Mouse (Mus musculus) embryonic fibroblast, embryonic 13.5 days (primary cell): ENCODE results near the gene Clec4a3. TPM values are rescaled to one million over a fixed set of nuclear protein-coding genes. Genes with fewer than 3 reads are reported as not detected.
"Not testable (repeated sequence)": the region's sequence is repeated elsewhere in the genome, so short reads cannot be mapped to it uniquely, and the experiment has no call there.

Source experiments
- H3K27ac ChIP-seq: 2 replicates; pipeline ENCODE4 v1.5.1; 2012; ENCODE audit warnings: low read length, control low read depth, inconsistent platforms; ENCODE audit not compliant: insufficient read depth
- H3K4me1 ChIP-seq: 2 replicates; pipeline ENCODE4 v1.6.1; 2011; ENCODE audit warnings: low read length; ENCODE audit not compliant: control insufficient read depth, insufficient read depth
- H3K4me3 ChIP-seq: 2 replicates; pipeline ENCODE4 v1.5.1; 2011; ENCODE audit warnings: mild to moderate bottlenecking, control low read depth, low read length; ENCODE audit not compliant: insufficient read depth
- CTCF ChIP-seq: IDR thresholded peaks from 2 replicates; pipeline ENCODE4 v1.5.1; 2011; ENCODE audit warnings: mild to moderate bottlenecking, control low read depth, low read length, moderate library complexity, borderline replicate concordance; ENCODE audit not compliant: insufficient read depth
- POLR2A ChIP-seq: IDR thresholded peaks from 2 replicates; pipeline ENCODE4 v1.6.1; 2011; ENCODE audit warnings: low read depth, mild to moderate bottlenecking, control low read depth, low read length, moderate library complexity
- polyA plus RNA-seq: library from polyadenylated mRNA; stranded (reverse); fragments of >200 nt; gene quantifications from 2 replicates; pipeline ENCODE4 v1.2.4, GENCODE M21; 2011; ENCODE audit warnings: low read depth; ENCODE audit not compliant: missing spikeins, insufficient read length

Clec4a3 gene
- polyA plus RNA-seq, result not detected in 2 replicates

GRCm38 (mm10) chr6:122952401-122952800 lies at the start of gene Clec4a3:
TSS of gene Clec4a3 (plus strand) at chr6:122952515.
- Histone ChIP-seq H3K4me3 (no peak within 1 kb of the TSS), H3K27ac (no peak within 1 kb of the TSS), H3K4me1 (no peaks in the 10 kb centered on the region)
- TF ChIP-seq CTCF, result no peak
- TF ChIP-seq POLR2A, result no peak

DNA sequence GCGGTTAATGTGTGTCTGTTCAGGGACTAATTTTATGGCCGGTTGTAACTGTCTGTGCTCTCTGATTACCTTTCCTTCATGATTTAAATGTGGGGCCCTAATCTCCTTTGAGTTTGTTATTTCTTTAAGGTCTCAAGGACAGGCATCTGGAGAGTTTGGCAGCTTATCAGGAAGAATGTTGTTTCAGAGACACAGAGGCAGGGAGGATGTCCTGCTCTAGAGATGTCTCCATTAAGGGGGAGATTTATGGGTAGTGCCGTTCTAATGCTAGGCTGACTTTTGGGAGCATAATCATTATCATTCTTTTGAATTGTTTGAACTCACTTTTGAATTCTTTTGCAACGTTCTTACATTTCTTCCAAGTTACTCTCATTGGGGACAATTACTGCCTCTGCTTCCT lies 32.4 kb upstream of the Clec4a3 start:
- H3K4me1 ChIP-seq, result no peaks in the 10 kb centered on the region
- no peak overlapping the region for H3K4me3 ChIP-seq
- no peak for TF ChIP-seq POLR2A
- no peak for TF ChIP-seq CTCF
- no peak overlapping the region for H3K27ac ChIP-seq

DNA sequence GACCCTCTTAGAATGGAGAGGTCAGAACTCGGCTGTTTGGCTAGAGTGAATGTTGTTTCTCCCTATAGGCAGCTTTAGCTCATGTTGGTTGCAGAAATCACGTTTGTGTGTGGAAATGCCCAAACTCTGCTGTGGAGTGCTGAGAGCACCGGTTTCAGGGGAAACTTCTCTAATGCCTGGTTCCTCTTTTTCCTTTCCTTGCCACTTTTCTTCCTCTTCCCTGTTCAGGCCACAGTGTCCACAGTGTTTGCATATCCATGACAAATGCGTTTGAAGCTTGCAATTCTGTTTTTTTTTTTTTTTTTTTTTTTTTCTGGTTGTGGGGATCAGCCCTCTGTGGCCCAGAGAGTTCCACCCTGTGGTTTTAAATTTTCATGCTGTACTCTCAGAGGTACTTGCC lies 30.9 kb upstream of the Clec4a3 start, which contains the start of gene Clec4a1:
Clec4a1 (plus strand) TSS at position 398 of the 400 bp plus-strand sequence.
- H3K4me3 ChIP-seq, result no peak within 1 kb of the TSS
- TF ChIP-seq POLR2A (no peak), CTCF (no peak)
- H3K4me1 ChIP-seq, result no peaks in the 10 kb centered on the region
- no peak within 1 kb of the TSS for H3K27ac ChIP-seq

DNA sequence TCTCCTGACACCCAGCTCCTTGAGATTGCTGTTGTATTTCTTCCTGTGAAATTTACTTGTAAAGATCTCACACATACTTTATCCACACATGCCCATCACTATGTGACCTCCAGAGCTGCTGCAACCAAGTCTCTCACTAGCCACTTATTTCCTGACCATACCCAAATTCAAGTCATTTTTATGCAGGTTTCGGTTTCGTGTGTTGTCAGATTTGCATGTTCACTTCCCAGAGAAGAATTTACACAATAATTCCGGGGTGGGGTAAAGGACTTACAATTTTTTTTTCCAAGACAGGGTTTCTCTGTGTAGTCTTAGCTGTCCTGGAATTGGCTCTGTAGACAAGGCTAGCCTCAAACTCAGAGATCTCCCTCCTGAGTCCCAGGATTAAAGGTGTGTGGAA lies 17.5 kb upstream of the Clec4a3 start:
- Histone ChIP-seq H3K4me1 (no peaks in the 10 kb centered on the region), H3K4me3 (no peak overlapping the region), H3K27ac (no peak overlapping the region)
- no peak for TF ChIP-seq CTCF
- no peak for TF ChIP-seq POLR2A

- Histone ChIP-seq H3K4me1 (no peaks in the 10 kb centered on the region), H3K4me3 (no peak overlapping the region), H3K27ac (no peak overlapping the region)
- TF ChIP-seq POLR2A (no peak), CTCF (no peak)
These were observed 12.7 kb upstream of the Clec4a3 start for GRCm38 (mm10) chr6:122939618-122940017.

GRCm38 (mm10) chr6:122946760-122947159 lies 5.6 kb upstream of the Clec4a3 start:
- TF ChIP-seq CTCF (no peak), POLR2A (no peak)
- Histone ChIP-seq H3K27ac (no peak overlapping the region), H3K4me1 (no peaks in the 10 kb centered on the region), H3K4me3 (no peak overlapping the region)

DNA sequence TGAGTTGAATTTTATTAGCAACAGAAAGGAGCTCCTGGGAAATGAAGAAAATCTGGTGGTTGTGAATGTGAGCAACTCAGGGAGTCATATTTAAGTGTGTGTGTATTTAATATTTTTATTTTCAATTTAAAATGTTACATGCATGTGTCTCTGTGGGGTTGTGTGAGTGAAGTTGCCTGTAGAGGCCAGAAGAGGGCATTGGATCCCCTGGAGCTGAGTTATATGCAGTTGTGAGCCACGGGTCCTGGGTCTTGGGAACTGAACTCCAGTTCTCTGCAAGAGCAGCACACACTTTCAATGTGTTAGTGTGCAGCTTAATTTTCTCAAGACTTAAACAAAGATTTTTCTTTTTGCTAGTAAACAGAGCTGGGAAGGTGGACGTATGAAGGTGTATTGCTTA lies 12.2 kb downstream of the Clec4a3 start:
- H3K4me1 ChIP-seq, result no peaks in the 10 kb centered on the region
- H3K27ac ChIP-seq, result no peak overlapping the region
- no peak for TF ChIP-seq POLR2A
- no peak for TF ChIP-seq CTCF
- no peak overlapping the region for H3K4me3 ChIP-seq

DNA sequence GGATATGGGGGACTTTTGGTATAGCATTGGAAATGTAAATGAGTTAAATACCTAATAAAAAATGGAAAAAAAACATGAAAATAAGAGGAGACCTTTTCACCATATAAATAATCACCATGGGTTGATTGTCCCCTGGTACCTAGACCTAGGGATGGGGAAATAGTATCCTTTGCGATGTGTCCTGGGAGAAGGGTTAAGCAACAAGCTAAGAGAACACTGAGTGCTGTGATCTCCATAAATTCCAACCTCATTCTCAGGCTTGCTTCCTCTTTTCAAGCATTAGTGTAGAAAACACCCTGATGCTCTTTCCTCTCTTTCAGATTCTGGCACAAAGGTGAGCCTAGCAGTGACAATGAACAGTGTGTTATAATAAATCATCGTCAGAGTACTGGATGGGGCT lies 16.7 kb downstream of the Clec4a3 start:
- H3K4me1 ChIP-seq, result no peaks in the 10 kb centered on the region
- TF ChIP-seq POLR2A (no peak), CTCF (no peak)
- H3K27ac ChIP-seq, result no peak overlapping the region
- no peak overlapping the region for H3K4me3 ChIP-seq

- H3K27ac ChIP-seq, result no peak within 1 kb of the TSS
These were observed 37.6 kb downstream of the Clec4a3 start, which contains the start of gene Clec4a4 for GRCm38 (mm10) chr6:122989876-122990437. TSS of gene Clec4a4 (plus strand) at chr6:122990367.

DNA sequence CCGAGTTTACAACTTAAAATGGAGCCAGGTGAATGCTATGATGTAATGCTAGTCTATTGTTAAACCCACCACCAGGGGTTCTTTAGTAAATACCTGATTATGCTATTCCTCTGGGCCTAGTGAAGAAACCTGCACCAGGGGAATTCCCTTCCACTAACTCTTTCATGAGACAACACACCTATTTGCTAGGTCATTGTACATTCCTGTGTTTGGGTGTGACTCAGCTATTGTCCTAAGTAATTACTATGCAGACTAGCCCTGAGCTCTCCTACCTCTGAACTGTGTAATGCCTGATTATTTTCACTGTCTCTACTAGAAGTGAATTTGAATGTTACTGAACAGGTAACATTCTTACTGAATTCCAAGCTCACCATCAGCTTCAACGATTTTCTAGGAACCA lies 52.4 kb downstream of the Clec4a3 start:
- not testable (repeated sequence) for H3K4me1 ChIP-seq, H3K27ac ChIP-seq, H3K4me3 ChIP-seq

More at GRCm38 (mm10) chr6:122989876-122990437, 37.6 kb downstream of the Clec4a3 start, which contains the start of gene Clec4a4:
- H3K4me1 ChIP-seq, result no peaks in the 10 kb centered on the region
- TF ChIP-seq CTCF (no peak), POLR2A (no peak)
- no peak within 1 kb of the TSS for H3K4me3 ChIP-seq

- H3K27ac ChIP-seq, result no peak overlapping the region
- TF ChIP-seq CTCF (no peak), POLR2A (no peak)
- H3K4me3 ChIP-seq, result no peak overlapping the region
- H3K4me1 ChIP-seq, result no peaks in the 10 kb centered on the region
These were observed 53.3 kb downstream of the Clec4a3 start for GRCm38 (mm10) chr6:123005591-123005990.

Other genes with a start within 250 kb of the Clec4a3 start
- 0.93 and 1.1 TPM in 2 replicates for gene Nanog, start 245.0 kb upstream of the Clec4a3 start, polyA plus RNA-seq
- gene Slc2a3, start 150.9 kb upstream of the Clec4a3 start, polyA plus RNA-seq, result 4.9 and 6.1 TPM in 2 replicates
- 19.8 and 23.7 TPM in 2 replicates for gene Foxj2, start 132.6 kb upstream of the Clec4a3 start, polyA plus RNA-seq
- 1.3 and 2.3 TPM in 2 replicates for gene C3ar1, start 96.4 kb upstream of the Clec4a3 start, polyA plus RNA-seq
- gene Necap1, start 78.0 kb upstream of the Clec4a3 start, polyA plus RNA-seq, result 45.2 and 47.4 TPM in 2 replicates
- not detected in 2 replicates for gene Clec4a1, start 30.7 kb upstream of the Clec4a3 start, polyA plus RNA-seq
- not detected in 2 replicates for gene Clec4a4, start 37.9 kb downstream of the Clec4a3 start, polyA plus RNA-seq
- gene Clec4b1, start 97.4 kb downstream of the Clec4a3 start, polyA plus RNA-seq, result not detected in 2 replicates
- 0.68 TPM in 1 of 2 replicates, not detected in the other for gene Clec4a2, start 153.9 kb downstream of the Clec4a3 start, polyA plus RNA-seq
- not detected in 2 replicates for gene Clec4b2, start 220.4 kb downstream of the Clec4a3 start, polyA plus RNA-seq